Mouse (Mus musculus) cerebellum, postnatal 4 days (tissue): ENCODE data around the gene Mars.

ENCODE experiments used
- DNase-seq, 2 experiments: peaks; one replicate each; pipeline ENCODE4 v3.0.0; 2022; ENCODE audit warnings: low spot score in 2 of 2, mixed read lengths in 1 of 2

Mars gene

DNA sequence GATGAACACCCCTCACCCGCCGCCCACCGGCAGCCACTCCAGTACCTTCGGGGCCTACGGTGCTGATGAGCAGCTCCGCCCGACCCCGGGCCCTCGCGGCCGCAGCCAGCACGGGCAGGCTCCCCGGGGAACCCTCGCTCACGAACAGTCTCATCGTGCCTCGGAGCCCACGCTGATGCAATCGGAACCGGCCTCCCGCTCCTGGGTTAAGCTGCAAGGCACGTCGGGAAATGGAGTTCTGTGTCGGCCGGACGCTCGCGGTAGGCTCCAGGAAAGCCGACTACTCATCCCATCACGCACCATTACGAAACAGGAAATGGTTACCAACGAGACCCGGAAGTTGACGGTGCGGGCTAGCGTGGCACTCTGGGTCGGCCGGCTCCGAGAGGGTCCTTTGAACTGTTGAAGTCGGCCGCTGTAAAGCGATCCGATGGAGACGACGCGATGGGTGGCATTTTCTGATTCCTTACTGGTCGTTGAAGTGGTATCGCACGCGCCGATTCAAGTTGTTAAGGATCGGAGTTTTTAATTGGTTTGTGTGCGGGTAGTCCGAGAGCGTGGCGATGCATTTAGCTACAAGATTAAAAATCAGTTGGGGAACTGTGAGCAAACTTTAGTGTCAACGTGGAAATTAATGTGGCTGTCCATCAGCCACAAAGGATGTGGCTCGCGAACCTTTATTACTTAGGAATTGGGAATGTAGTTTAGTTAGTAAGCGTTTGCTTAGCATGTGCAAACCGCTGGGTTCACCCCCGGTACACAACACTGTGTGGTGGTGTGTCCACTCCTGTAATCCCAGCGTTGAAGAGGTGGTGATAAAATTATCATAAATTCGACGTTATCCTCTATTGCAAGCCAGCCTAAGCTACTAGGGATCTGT, at the start of gene Mars:
Mars (minus strand) TSS at position 311 of the 880 bp plus-strand sequence.
- DNase-seq, result peak; percentile 78 to 85

GRCm38 (mm10) chr10:127360714-127361113, 49.1 kb upstream of the Mars start:
- no peak for DNase-seq

GRCm38 (mm10) chr10:127355336-127355735, 43.8 kb upstream of the Mars start:
- DNase-seq, result no peak

- DNase-seq, result no peak
Measured at GRCm38 (mm10) chr10:127353909-127354895, 42.6 kb upstream of the Mars start, which contains the start of gene Inhbe. TSS of gene Inhbe (minus strand) at chr10:127354411.

DNA sequence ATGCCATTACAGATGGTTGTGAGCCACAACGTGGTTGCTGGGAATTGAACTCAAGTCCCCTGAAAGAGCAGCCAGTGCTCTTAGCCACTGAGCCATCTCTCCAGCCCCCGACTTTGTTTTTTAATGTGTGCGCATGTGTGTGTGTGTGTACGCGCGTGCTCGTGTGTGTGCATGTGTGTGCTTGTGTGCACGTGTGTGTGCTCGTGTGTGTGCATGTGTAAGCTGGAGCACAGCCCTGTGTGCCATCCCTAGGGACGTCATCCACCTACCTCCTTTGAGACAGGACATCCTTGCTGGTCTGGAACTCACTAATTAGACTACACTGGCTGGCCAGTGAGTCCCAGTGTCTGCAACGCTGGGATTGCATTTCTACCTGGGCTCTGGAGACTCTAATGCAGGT, 41.2 kb upstream of the Mars start:
- DNase-seq, result no peak

GRCm38 (mm10) chr10:127352187-127352586, 40.6 kb upstream of the Mars start:
- DNase-seq, result no peak

- DNase-seq, result no peak
Measured at GRCm38 (mm10) chr10:127351719-127352118, 40.1 kb upstream of the Mars start.

- DNase-seq, result no peak
Measured at GRCm38 (mm10) chr10:127351285-127351595, 39.7 kb upstream of the Mars start.

DNA sequence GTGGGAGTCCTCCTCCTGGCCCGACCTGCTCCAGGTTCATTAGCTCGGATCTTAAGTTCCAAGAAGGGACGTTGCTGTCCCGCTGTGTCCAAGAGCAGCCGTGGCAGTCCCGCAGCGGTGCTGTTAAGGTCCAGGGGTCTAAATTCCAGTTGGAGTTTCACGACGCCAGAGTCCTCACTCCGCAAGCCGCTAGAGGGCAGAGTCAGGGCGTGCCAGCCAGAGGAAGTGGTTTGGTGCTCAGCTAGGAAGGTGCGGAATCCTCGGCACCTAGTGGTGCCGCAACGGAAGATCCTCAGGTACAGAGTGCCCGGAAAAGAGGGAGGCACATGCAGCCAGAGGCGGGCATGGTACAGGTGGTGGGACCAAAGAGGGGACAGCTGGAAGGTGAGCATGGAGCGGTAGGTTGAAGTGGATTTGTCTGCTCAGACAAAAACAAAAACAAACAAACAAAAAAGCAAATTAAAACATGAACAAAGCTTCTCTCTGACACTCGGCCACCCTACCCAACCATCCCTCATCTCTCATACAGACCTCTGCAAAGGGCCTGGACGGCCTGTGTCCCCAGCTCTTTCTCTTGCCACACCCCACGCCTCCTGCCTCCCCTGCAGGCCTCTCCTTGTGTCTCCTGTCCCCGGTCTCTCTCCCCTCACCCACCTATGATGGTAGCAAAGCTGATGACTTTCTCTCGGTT, 39.2 kb upstream of the Mars start:
- peak in 1 of 2 experiments; percentile 69 for DNase-seq

GRCm38 (mm10) chr10:127349810-127350209, 38.2 kb upstream of the Mars start:
- DNase-seq, result no peak

DNA sequence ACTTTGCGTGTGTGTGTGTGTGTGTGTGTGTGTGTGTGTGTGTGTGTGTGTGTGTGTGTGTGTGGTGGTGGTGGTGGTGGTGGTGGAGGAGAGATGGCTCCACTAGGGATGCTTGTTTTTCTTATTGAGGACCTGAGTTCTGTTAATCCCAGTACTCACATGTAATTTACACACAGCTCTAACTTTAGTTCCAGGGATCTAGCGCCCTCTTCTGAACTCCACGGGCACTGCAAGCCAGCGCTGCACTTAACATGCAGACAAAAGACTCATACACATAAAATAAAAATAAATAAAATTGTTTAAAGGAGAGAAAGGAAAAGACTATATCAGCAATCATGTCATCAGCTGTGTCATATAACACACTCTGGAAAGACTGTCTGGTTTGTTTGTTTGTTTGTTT, 37.4 kb upstream of the Mars start:
- no peak for DNase-seq

GRCm38 (mm10) chr10:127346173-127346572, 34.6 kb upstream of the Mars start:
- no peak for DNase-seq

DNA sequence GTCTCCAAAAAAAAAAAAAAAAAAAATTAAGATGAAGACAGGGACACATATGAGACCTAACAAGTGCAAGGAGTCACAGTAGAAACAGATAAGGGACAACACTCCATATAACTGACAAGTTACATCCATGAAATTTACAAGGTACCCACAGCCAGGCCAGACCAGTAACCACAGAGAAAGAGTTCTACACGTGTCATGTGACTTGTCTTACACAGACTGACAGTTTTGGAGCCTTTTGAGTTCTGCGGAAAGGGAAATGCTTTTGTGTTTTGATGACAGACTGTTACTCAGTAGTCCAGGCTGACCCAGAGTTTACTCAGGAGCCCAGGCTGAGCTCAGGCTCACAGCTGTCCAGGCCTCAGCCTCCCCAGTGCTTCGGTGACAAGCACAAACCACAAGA, 31.4 kb upstream of the Mars start:
- no peak for DNase-seq

DNA sequence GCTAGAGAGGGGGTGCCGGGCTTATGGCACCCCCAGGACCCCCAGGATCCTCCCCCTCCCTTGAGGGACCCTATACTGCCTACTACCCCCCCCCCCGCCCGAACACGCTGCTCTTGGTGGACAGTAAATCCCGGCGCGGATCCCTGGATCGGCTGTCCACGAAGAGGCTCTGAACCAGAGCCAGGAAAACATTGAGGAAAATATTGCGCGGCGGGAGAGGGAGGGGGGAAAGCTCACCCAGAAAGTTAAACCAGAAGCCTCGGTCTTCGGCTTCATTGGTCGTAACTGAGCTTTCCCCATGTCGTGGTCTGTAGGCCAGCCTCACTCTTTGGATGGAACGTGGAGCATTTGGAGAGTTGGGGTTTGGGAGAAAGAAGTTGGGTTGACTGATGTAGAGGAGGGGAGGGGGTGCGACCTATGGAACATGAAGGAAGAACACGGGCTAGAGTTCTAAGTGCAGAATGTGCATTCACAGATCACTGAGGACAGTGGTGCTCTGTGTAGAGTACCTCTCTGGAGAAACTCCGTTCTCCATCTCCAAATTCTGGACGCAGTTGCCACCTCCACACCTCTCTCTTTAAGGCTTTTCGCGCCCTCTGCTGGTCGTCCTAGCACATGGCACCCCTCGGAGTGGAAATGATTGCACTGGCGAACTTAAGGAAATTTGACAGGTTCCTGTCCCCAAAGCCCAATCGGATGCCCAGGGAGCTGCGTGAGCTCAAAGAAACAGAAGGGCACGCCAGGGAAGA, 30.5 kb upstream of the Mars start, which contains the start of gene Gli1:
Gli1 (minus strand) TSS at position 84 of the 749 bp plus-strand sequence.
- peak; percentile 64 to 88 for DNase-seq

- DNase-seq, result no peak
Measured at GRCm38 (mm10) chr10:127341360-127341690, 29.7 kb upstream of the Mars start.

DNA sequence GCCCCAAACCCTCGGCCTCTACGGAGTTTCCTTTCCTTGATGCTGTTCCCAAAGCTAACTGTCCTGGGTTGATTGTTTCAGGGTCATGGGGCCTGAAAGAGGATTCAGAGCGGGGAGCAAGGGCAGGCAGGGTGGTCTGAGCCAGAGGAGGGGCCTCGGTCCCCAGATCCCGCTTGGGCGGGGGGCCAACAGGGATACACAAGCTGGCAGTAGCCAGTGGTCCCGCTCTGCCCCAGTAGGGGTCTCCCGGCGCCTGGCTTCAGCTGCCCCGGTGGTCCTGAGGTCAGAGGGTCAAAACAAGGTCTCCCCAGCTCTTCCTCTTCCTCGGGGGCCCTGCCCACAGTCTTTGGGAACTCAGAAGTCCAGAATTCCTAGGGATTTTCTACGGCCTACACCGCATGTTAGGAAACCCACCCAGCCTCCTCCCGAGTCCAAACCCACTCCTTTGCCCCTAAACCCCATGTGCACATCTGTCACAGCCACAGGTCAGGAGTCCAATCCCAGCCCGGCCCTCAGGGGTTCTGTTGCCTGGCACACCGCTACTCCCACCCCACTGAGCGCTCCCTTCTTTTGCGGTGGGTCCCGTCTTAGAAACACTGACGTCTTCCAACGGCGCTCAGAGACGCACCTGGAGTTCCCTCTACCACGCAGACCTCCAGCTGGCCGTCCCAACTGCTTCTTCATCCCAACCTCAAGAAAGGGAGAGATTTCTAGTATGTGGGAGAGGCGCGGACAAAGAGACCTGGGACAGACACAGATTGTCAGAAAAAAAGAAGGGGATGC, 29.2 kb upstream of the Mars start:
- DNase-seq, result peak in 1 of 2 experiments; percentile 56

DNA sequence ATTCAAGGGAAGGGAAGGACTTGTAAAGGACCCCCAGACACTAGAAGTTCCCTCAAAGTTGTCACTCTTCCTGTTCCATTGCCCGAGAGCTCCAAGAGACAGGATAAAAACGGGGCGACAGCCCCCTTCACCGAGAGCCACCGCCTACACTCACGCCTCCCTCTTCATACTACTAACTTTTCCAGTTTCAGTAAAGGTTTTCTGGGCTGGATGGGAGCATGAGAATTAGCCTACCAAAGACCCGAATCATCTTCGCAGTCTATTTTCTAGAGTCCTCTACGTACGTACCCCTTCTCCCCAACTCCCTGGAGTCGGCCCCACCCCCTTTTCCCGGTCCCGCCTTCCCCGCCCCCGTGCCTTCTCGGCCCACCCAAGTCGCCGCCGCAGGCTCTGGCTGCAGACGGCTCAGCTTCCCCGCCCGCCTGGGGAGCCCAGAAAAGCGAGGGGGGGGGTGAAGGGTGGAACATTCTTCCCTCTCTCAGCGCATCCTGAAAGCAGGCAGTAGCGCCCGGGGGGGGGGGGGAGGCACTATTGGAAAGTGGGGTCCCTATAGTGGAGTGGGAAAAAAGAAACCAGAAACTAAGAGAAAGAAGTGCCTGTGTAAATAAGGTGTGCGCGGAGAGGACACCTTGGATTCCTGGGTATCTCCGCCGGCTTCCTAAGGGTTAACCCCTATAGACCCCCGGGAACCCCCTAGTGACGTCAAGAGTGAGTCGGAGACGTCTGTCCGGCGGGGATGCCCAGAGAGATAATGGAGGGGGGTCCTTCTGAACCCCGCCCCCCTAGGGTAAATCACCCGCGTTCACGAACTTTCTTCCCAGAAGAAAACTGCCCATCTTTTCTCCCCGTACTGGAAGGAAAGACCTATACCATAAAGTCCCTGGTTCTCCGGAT, 28.3 kb upstream of the Mars start:
- peak in 1 of 2 experiments; percentile 63 for DNase-seq

DNA sequence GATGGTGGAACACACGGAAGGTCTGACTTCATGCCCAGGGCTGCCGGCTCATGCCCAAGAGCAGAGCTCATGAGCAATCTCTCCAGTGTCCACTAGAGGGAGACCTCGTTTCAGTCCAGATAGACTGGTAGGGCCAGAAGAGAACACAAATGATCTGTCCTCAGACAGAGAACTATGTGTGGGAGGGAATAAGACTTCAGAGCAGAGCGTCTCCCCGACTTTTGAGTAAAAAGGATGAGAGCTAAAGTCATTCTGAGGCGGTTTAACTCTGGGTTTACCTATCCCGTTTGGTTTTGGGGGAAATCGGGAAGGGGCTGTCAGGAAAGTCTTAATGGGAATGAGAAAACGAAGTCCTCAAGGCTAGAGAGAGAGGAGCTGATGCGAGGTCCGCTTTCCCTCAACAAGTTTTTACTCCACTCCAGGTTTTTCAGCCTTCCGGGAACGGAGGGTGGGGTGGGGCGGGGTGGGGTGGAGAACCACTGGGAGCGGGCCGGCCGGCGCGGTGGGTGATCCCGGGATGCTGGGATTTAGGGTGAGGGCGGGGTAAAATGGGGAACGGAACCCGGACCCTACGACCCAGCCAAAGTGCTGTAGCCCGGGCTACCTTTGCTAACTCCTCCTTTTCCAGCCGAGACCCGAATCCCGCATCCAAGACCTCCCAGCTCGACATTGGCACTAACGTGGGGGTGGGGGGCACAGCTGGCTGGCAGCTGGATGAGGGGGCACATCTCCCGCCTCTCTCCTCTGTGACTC, 27.5 kb upstream of the Mars start:
- DNase-seq, result peak; percentile 68 to 89
